Mouse (Mus musculus): Measurements from ENCODE around the gene Max.

The Max gene

GRCm38 (mm10) chr12:76961932-76962891 is at the start of gene Max:
Gene Max (minus strand): TSS chr12:76962201.
- peak; percentile 99 to 100 for DNase-seq

GRCm38 (mm10) chr12:77011092-77011720 is 49.2 kb upstream of the Max start:
- DNase-seq = peak; percentile 16 to 44

GRCm38 (mm10) chr12:77009202-77010030 is 47.4 kb upstream of the Max start:
- DNase-seq = peak; percentile 19 to 53

- no peak for DNase-seq
These were observed 42.9 kb upstream of the Max start for GRCm38 (mm10) chr12:77004893-77005292.

GRCm38 (mm10) chr12:77002551-77003228 is 40.7 kb upstream of the Max start:
- no peak for DNase-seq

GRCm38 (mm10) chr12:77001312-77001711 is 39.3 kb upstream of the Max start:
- no peak for DNase-seq

- DNase-seq = peak; percentile 68 to 79
These were observed 38.8 kb upstream of the Max start for GRCm38 (mm10) chr12:77000705-77001284.

- peak; percentile 46 to 76 for DNase-seq
These were observed 38.2 kb upstream of the Max start for GRCm38 (mm10) chr12:77000096-77000704.

- no peak for DNase-seq
These were observed 32.8 kb upstream of the Max start for GRCm38 (mm10) chr12:76994766-76995165.

GRCm38 (mm10) chr12:76992891-76993529 is 31.0 kb upstream of the Max start:
- no peak for DNase-seq

GRCm38 (mm10) chr12:76982818-76983471 is 20.9 kb upstream of the Max start:
- no peak for DNase-seq

GRCm38 (mm10) chr12:76979530-76979929 is 17.5 kb upstream of the Max start:
- DNase-seq = no peak

GRCm38 (mm10) chr12:76972669-76973068 is 10.7 kb upstream of the Max start:
- DNase-seq = no peak

GRCm38 (mm10) chr12:76972241-76972640 is 10.2 kb upstream of the Max start:
- no peak for DNase-seq

GRCm38 (mm10) chr12:76971642-76972221 is 9.7 kb upstream of the Max start:
- no peak for DNase-seq

GRCm38 (mm10) chr12:76965876-76966275 is 3.9 kb upstream of the Max start:
- DNase-seq = no peak

GRCm38 (mm10) chr12:76965089-76965488 is 3.1 kb upstream of the Max start:
- no peak for DNase-seq

GRCm38 (mm10) chr12:76961052-76961931 is 709 bp downstream of the Max start:
- DNase-seq = peak in 1 of 2 experiments; percentile 55

- DNase-seq = peak; percentile 42 to 54
These were observed 4.3 kb downstream of the Max start for GRCm38 (mm10) chr12:76957688-76958087.

All from kidney, postnatal 36 days (tissue).